Mouse (Mus musculus): ENCODE measurements at regions not wholly inside any gene's neighbourhood (a gene's known extent, or its start where the extent isn't known, plus 50 kb on each side); places are given as distances from the start of the nearest gene placed in this dataset.
A peak's percentile ranks its signal among the peaks of the same experiment; 100 is the strongest.

DNA sequence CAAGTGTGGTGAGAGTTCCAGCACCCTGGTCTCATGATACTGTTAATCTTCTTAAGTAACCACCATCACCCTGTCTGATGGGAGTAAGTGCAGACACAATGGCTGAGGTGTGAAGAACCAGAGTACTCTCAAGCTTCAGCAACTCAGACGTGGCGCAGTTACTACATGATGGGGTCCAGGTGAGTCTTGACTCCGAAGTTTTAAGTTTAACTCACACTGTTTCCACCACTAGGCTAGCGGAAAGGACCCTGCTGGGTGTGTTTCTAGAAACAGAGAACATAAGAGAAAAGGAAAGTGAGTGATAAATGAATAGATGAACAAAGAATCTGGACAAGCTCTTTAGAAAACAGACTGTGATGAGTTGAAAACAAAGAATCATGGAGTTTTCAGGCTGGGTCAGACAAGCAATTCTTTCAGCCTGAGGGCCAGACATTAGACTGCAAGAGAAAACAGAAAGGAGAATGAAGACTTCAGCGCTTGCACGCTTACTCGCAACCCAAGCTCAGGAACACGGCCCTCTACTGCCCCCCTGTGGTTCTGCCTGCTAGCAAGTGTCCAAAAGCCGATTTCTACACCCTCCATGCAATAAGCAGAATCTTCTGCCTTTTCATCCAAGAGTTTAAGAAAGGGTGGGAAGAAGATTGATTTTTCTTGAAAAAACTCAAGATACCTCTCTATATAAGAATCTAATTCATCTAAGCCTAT is 2593.6 kb upstream of the Gm6569 start:
- H3K36me3 ChIP-seq, result no peaks in the 10 kb centered on the region
- no peaks in the 10 kb centered on the region for H3K27me3 ChIP-seq
- WGBS, result 33% methylated on average over 9 of the region's 9 CpGs
- no peak overlapping the region for H3K4me2 ChIP-seq
- H3K9ac ChIP-seq, result no peak overlapping the region
- no peaks in the 10 kb centered on the region for H3K4me1 ChIP-seq (replicated peaks)
- no peak overlapping the region for H3K4me3 ChIP-seq
- no peak overlapping the region for H3K27ac ChIP-seq (replicated peaks)
- H3K9me3 ChIP-seq, result no peaks in the 10 kb centered on the region
- ATAC-seq (ENCODE audit: low FRiP score, low read depth), result peak; percentile 77

DNA sequence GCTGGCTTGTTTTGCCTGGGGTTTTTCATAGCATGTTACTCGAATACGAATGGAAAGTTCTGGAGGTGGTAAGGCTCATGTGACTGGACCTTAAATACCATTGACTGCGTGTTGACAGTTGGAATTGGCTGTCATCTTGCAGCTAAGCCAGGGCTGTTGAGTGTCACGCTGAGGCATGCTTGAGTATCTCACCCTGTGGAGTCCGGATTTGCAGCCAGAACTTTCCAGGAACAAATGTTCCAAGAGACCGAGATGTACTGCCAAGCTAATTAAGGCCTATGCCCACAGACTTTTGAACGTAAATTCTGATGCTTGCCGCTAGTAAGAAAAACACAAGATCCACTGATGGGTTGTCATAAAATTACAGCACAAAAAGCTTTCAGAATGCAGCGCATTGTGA is 2590.8 kb upstream of the Gm6569 start:
- Histone ChIP-seq H3K4me2 (no peak overlapping the region), H3K4me3 (no peak overlapping the region), H3K9ac (no peak overlapping the region), H3K36me3 (no peaks in the 10 kb centered on the region), H3K4me1 (replicated peaks) (no peaks in the 10 kb centered on the region), H3K9me3 (no peaks in the 10 kb centered on the region), H3K27ac (replicated peaks) (no peak overlapping the region), H3K27me3 (no peaks in the 10 kb centered on the region)
- no peak for ATAC-seq (ENCODE audit: low FRiP score, low read depth)
- WGBS, result 83% methylated on average over 9 of the region's 9 CpGs

DNA sequence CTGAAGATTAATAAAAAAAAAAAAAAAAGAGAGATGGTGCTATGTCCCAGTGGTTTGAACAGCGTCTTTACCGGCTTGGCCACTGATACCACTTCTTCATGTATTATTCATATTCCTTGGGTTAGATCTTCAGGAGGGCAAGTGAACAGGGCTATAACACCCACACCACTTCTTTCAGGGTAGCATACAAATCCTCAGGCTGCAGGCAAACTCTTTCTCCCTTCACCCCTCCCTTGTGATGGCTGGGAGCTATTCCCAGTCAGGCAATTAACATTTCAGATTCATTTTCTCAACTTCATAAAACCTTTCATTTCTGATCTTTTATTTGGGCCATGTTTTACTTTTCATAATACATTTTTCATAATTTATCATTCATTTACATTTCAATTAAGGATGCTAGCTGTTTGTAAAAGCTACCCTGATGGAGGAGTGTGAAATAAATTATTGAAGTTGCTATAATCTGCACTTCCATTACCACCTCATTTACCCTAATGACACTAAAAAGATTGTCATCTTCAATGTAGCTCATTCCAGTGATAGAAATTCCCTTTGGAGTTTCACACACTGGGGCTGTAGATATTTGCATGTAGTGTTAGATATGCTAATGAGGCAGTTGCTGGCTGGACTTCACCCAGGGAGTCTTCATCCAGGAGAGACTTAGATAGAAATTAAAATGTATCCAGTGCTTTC is 2558.3 kb upstream of the Gm6569 start:
- ATAC-seq (ENCODE audit: low FRiP score, low read depth), result no peak

DNA sequence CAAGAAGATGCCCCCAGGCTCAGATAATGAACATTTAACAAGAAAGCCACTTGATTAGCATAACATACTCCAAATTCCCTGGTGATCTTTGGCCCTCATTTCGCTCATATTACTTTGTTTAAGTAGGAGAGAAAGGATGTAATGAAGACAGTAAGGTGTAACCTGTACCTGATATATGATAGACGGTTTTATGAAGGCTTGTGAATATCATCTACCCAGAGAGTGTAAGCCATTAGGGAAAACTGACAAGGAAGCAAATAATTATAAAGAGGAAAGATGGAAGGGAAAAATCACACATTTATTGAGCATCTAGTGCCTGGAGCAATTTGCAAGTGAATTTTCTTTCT is 2557.8 kb upstream of the Gm6569 start:
- Histone ChIP-seq H3K4me3 (no peak overlapping the region), H3K36me3 (no peaks in the 10 kb centered on the region), H3K4me1 (replicated peaks) (no peaks in the 10 kb centered on the region), H3K27me3 (no peaks in the 10 kb centered on the region), H3K27ac (replicated peaks) (no peak overlapping the region), H3K9me3 (no peaks in the 10 kb centered on the region), H3K4me2 (no peak overlapping the region), H3K9ac (no peak overlapping the region)
- WGBS, result 49% methylated on average over 2 of the region's 2 CpGs
- ATAC-seq (ENCODE audit: low FRiP score, low read depth), result no peak

More for the DNA sequence above, 2558.3 kb upstream of the Gm6569 start:
- Histone ChIP-seq H3K27me3 (no peaks in the 10 kb centered on the region), H3K9me3 (no peaks in the 10 kb centered on the region), H3K4me3 (no peak overlapping the region), H3K4me1 (replicated peaks) (no peaks in the 10 kb centered on the region), H3K4me2 (no peak overlapping the region), H3K27ac (replicated peaks) (no peak overlapping the region), H3K36me3 (no peaks in the 10 kb centered on the region), H3K9ac (no peak overlapping the region)
- 65% methylated on average over 2 of the region's 2 CpGs for WGBS

DNA sequence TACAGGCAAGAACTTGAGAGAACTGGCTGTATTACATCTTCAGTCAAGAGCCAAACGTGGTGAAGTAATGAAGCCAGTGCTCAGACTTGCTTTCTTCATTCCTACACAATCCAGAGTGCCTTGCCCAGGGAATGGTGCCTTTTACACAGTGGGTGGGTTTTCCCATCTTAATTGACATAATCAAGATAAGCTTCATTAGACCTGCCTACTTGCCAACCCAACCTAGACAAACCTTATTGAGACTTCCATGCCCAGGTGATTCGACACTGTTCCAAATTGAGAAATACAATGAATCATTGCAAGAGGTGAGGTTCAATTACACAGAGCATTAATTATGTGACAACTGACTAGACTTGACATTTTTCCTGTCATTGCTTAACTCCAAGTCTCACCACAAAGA is 2557.0 kb upstream of the Gm6569 start:
- H3K27me3 ChIP-seq, result no peaks in the 10 kb centered on the region
- no peak overlapping the region for H3K27ac ChIP-seq (replicated peaks)
- H3K4me1 ChIP-seq (replicated peaks), result no peaks in the 10 kb centered on the region
- no peaks in the 10 kb centered on the region for H3K36me3 ChIP-seq
- H3K4me3 ChIP-seq, result no peak overlapping the region
- no peaks in the 10 kb centered on the region for H3K9me3 ChIP-seq
- H3K9ac ChIP-seq, result no peak overlapping the region
- no peak overlapping the region for H3K4me2 ChIP-seq
- WGBS, result 59% methylated on average over 2 of the region's 2 CpGs
- no peak for ATAC-seq (ENCODE audit: low FRiP score, low read depth)

DNA sequence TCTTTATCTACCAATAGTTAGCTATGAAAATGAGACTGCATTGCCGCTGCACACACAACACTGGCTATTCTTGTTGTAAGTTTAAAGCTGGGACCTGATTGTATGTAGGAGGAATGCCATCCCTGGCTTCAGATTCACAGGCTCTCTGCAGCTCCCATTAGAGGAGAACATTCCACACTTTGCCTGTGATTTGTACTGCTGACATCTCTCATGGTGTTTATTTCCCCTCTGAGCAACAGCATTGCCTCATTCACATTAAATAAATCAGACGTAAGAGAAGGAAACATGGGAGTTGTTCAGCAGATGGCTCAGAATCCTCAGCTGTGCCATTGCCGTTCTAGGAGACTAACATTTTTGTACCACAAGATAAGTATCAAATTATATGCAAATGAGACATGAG is 2550.6 kb upstream of the Gm6569 start:
- no peak overlapping the region for H3K9ac ChIP-seq
- H3K36me3 ChIP-seq, result no peaks in the 10 kb centered on the region
- H3K27me3 ChIP-seq, result no peaks in the 10 kb centered on the region
- H3K4me1 ChIP-seq (replicated peaks), result no peaks in the 10 kb centered on the region
- H3K4me2 ChIP-seq, result no peak overlapping the region
- 76% methylated on average over 3 of the region's 3 CpGs for WGBS
- H3K4me3 ChIP-seq, result no peak overlapping the region
- no peak for ATAC-seq (ENCODE audit: low FRiP score, low read depth)
- no peaks in the 10 kb centered on the region for H3K9me3 ChIP-seq
- no peak overlapping the region for H3K27ac ChIP-seq (replicated peaks)

DNA sequence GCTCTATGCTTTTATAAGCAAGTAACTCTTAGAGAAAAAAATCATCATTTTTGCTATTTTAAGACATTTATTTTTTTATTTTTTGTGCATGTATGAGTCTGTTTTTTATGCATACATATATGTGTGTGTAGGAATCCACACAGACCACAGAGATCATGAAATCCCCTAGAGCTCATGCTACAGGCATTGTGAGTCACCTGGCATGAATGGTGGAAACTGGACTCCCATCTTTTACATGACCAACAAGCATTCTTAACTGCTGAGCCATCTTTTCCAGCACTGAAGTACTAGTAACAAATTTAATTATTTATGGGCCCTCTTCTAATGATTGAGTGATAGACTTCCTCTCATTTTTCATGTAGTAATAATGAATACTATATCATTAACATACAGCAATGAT is 2531.8 kb upstream of the Gm6569 start:
- Histone ChIP-seq H3K4me2 (no peak overlapping the region), H3K9ac (no peak overlapping the region), H3K36me3 (no peaks in the 10 kb centered on the region), H3K4me1 (replicated peaks) (no peaks in the 10 kb centered on the region), H3K9me3 (no peaks in the 10 kb centered on the region), H3K27me3 (no peaks in the 10 kb centered on the region), H3K27ac (replicated peaks) (no peak overlapping the region), H3K4me3 (no peak overlapping the region)
- ATAC-seq (ENCODE audit: low FRiP score, low read depth), result no peak

DNA sequence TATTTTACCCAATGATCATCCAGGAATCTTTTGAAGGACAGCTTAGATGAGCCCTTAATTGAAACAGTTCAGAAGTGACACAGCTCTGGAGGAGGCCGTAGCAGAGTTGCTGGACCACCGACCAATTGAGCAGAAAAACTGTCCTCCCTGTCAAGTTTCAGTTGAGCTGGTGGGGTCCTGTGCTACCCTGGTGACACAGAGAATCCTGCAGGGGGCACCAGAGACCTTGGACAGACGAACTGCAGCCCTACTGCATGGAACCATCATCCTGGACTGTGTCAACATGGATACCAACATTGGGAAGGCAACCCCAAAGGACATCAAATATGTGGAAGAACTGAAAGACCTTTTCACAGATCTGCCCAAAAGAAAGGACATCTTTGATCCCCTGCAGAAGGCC is 2524.1 kb upstream of the Gm6569 start:
- Histone ChIP-seq H3K36me3 (no peaks in the 10 kb centered on the region), H3K9ac (no peak overlapping the region), H3K4me1 (replicated peaks) (no peaks in the 10 kb centered on the region), H3K27me3 (no peaks in the 10 kb centered on the region), H3K9me3 (no peaks in the 10 kb centered on the region), H3K4me2 (no peak overlapping the region), H3K27ac (replicated peaks) (no peak overlapping the region), H3K4me3 (no peak overlapping the region)
- ATAC-seq (ENCODE audit: low FRiP score, low read depth), result no peak
- WGBS, result 71% methylated on average over 3 of the region's 3 CpGs

DNA sequence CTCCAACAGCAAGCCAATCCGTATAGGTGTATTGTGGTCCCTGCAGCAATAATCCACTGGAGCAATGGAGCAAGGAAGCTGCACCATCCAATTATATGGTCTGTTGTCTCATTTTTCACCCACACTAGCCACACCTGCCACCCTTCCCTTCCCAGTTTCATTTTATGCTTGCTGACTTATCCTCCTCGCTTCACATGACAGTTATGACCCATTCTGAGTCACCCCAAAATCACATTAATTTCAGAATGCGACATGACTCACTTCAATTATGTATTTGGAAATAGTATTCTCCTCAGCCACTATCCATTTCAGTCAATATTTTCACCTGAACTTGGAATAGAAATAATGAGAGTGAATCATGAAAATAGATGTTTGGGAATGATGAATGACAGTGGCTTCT is 2507.8 kb upstream of the Gm6569 start:
- WGBS, result 71% methylated on average over 3 of the region's 3 CpGs
- Histone ChIP-seq H3K9ac (no peak overlapping the region), H3K9me3 (no peaks in the 10 kb centered on the region), H3K27ac (replicated peaks) (no peak overlapping the region), H3K27me3 (no peaks in the 10 kb centered on the region), H3K4me3 (no peak overlapping the region), H3K4me2 (no peak overlapping the region), H3K36me3 (no peaks in the 10 kb centered on the region), H3K4me1 (replicated peaks) (no peaks in the 10 kb centered on the region)
- no peak for ATAC-seq (ENCODE audit: low FRiP score, low read depth)

DNA sequence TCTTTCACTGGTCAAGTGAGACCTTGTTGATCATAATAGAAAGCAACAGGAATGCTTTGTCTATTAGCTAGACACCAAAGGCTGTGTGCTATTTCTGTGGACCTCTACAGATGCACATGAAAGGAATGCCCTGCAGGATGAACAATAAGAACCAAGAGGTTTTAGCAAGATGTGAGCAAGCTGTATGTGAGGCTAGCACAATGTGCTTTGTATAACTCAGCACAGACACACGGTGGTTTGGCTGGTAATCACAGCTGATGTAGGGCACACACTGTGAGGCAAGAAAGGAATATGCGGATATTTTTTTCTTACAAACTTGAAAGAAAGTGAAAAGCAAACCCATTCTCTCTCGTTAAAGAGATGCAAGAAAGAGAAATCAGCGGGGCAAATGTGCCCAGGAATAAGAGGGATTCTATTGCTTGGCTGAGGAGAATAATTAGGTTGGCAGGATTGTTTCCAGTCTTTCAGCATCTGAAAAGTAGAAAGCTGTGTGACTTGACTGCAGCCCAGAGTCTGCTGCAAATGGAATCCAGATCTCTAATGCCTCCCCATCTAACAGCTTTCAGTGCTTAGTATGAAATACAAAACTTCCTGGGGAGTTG is 2476.1 kb upstream of the Gm6569 start:
- H3K9ac ChIP-seq, result no peak overlapping the region
- no peak overlapping the region for H3K27ac ChIP-seq (replicated peaks)
- no peaks in the 10 kb centered on the region for H3K9me3 ChIP-seq
- no peaks in the 10 kb centered on the region for H3K27me3 ChIP-seq
- WGBS, result 24% methylated on average over 4 of the region's 4 CpGs
- H3K4me1 ChIP-seq (replicated peaks), result no peaks in the 10 kb centered on the region
- ATAC-seq (ENCODE audit: low FRiP score, low read depth), result no peak
- no peaks in the 10 kb centered on the region for H3K36me3 ChIP-seq
- no peak overlapping the region for H3K4me3 ChIP-seq
- no peak overlapping the region for H3K4me2 ChIP-seq

DNA sequence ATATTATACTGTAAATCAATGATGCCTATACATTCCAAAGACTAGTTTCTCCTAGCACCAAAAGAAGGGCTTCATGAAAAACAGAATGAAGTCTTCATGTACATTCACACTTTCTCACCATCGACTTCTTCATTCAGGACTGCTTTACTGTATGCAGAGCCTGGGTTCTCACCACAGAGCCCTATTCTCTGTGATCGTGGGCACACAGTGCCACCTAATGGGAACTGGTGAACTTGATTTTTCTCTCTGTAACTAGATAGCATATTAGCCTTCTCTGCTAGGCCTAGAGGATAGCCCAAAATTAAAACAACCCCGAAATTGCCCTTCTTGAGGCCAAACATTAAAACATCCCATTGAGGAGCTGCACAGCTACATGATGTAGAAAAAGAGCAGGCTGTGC is 2458.6 kb upstream of the Gm6569 start:
- no peak overlapping the region for H3K27ac ChIP-seq (replicated peaks)
- ATAC-seq (ENCODE audit: low FRiP score, low read depth), result peak; percentile 80
- no peaks in the 10 kb centered on the region for H3K36me3 ChIP-seq
- 36% methylated on average over 3 of the region's 3 CpGs for WGBS
- no peaks in the 10 kb centered on the region for H3K4me1 ChIP-seq (replicated peaks)
- no peak overlapping the region for H3K4me3 ChIP-seq
- H3K9ac ChIP-seq, result no peak overlapping the region
- H3K9me3 ChIP-seq, result no peaks in the 10 kb centered on the region
- no peak overlapping the region for H3K4me2 ChIP-seq
- H3K27me3 ChIP-seq, result no peaks in the 10 kb centered on the region

Measured in hindbrain, embryonic 15.5 days (tissue).